Mouse (Mus musculus) bone marrow macrophage, adult 2 months (primary cell): ENCODE data around the gene Bcor. TPM values are rescaled to one million over a fixed set of nuclear protein-coding genes. Genes with fewer than 3 reads are reported as not detected.

Experiments used
- H3K27ac ChIP-seq: 2 replicates; pipeline ENCODE4 v1.5.1; 2012; ENCODE audit warnings: low read depth, low read length; ENCODE audit not compliant: insufficient read depth
- H3K4me1 ChIP-seq: 2 replicates; pipeline ENCODE4 v1.6.1; 2012; ENCODE audit warnings: low read length; ENCODE audit not compliant: control insufficient read depth, insufficient read depth
- H3K4me3 ChIP-seq: 2 replicates; pipeline ENCODE4 v1.5.1; 2012; ENCODE audit warnings: mild to moderate bottlenecking, low read length, moderate library complexity; ENCODE audit not compliant: insufficient read depth
- CTCF ChIP-seq: IDR thresholded peaks from 2 replicates; pipeline ENCODE4 v1.5.1; 2012; ENCODE audit warnings: low read depth, mild to moderate bottlenecking, low read length, moderate library complexity
- POLR2A ChIP-seq: IDR thresholded peaks from 2 replicates; pipeline ENCODE4 v1.6.1; 2012; ENCODE audit warnings: mild to moderate bottlenecking, low read depth, low read length, borderline replicate concordance
- polyA plus RNA-seq: library from polyadenylated mRNA; stranded (reverse); fragments of >200 nt; gene quantifications from 2 replicates; pipeline ENCODE4 v1.2.4, GENCODE M21; 2012; ENCODE audit not compliant: missing spikeins, insufficient read depth, insufficient read length

Gene Bcor
- polyA plus RNA-seq, 1 experiment: 11.4 TPM

DNA sequence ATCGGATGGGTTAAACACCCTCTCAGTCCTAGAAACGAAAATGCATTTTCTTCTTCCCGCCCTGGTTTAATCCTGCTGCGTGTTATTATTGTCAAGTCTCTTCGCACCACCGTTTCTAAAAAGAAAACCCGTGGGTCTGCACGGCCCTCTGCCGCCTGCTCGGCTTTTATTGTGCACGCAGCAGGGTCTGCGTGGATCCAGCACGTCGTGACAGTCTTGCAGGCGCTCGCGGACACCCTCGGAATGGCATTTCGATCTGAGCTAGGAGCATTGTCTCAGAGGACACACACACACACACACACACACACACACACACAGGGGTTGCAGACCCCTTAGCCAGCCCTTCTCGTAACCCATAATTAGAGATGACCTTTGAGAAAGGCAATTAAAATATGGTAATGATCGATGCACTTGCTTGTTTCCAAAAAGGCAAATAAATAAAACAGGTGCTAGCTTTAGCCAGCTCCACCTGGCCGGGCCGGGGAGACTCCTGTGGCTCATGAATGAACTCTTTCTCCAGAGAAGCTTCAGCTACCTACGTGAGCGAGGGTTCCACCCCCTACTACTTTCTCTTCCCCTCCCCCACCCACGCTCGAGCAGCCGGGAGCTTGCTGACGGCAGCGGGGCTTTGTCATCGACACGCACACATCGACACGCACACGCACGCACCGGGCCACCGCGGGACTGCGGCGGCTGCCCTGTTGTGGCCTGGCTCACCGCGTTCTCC is 8.7 kb downstream of the Bcor start:
- no peak for TF ChIP-seq POLR2A
- TF ChIP-seq CTCF: no peak
- peak overlapping the region; percentile 43 for H3K4me3 ChIP-seq
- H3K27ac ChIP-seq: no peak overlapping the region
- no peaks in the 10 kb centered on the region for H3K4me1 ChIP-seq

DNA sequence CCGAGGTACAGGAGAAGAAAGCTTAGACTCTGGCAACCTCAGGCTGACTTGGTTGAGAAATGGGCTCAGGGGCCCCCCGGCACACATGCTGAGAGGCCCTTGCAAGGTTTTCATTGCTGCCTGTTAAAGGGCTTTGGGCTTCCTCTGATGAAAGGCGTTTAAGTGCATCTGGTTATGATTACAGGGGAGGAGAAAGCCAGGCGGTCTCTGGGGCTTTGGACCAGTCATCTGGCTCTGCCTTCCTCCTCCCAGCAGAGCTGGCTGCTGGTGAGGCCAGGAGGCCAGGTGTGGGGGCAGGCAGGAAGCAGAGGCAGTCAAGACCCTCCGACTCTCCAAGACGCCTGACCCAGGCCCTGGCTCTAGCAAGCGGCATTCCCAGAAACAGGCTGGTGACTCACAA is 9.7 kb downstream of the Bcor start:
- H3K27ac ChIP-seq: no peak overlapping the region
- H3K4me3 ChIP-seq: no peak overlapping the region
- TF ChIP-seq POLR2A (no peak), CTCF (no peak)
- no peaks in the 10 kb centered on the region for H3K4me1 ChIP-seq

DNA sequence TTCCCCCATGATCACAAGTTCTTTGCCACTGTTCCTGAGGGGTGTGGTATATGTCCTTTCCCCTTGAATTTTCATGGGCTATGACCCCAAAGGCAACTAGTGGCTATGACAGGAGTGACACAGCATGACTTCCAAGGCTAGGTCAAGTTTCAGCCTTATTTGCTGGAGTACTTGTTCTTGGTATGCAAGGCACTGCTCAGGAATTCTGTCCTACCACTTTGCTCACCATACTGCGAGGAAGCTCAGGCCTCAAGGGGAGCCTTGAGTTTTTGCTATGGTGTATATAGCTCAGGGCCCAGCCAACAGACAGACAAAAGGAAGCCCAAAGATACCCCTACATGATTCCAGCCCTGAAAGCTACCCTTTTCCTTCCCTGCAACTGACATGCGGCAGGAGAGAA is 13.9 kb downstream of the Bcor start:
- no peak for TF ChIP-seq POLR2A
- no peak for TF ChIP-seq CTCF
- Histone ChIP-seq H3K27ac (no peak overlapping the region), H3K4me1 (no peaks in the 10 kb centered on the region), H3K4me3 (no peak overlapping the region)

DNA sequence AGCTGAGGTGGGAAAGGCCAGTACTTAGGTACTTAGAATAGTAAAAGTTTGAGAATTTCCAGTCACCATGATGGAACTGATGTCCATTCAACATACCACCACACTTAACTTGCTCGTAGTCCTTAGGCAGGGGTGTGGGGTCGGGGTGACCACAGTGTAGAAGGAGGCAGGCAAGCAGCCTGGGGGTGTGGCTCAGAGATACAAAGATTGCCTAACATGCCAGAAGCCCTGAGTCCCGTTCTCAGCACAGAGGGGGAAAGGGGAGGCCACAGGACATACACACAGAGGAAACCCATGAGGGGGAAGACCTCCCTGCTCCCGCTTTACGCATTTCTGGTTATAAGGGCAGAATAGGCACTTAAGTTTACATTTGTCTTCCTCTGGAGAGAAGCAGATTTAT is 17.3 kb downstream of the Bcor start:
- Histone ChIP-seq H3K4me1 (no peaks in the 10 kb centered on the region), H3K27ac (no peak overlapping the region), H3K4me3 (no peak overlapping the region)
- TF ChIP-seq CTCF (no peak), POLR2A (no peak)

DNA sequence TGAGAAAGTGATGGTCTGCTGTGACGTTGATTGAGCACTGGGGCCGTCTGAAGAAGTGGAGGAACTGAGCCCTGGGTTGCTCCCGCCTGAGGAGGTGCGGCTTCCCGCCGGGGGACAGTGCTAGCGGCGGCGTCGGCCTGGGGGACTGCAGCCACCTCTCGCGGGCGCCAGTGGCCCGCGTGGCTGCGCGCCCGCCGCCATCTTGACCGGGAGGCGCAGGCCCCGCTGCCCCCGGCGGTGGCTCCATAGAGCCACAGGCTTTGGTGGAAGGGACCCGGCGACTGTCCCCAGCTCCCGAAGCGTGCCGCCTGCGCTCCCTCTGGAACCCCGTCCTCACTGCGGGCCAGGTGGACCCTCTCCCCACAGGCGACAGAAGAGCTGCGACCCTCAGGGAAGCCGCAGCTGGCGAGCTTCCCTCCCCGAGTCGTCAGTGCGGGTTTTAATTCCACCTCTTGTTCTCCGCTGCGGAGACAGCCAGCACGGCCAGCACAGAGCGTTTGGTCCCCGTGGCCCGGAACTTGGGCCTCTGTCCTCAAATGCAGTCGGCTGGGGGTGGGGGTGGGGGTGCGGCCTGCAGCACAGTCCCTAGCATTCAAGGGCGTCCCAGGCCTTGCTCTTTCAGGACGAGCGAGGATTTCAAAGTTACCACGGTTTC is 19.9 kb downstream of the Bcor start:
- H3K4me3 ChIP-seq: no peak overlapping the region
- no peak for TF ChIP-seq POLR2A
- H3K4me1 ChIP-seq: peaks cover 3% of the 10 kb centered on the region; the same call in 1 of the 2 replicates
- H3K27ac ChIP-seq: no peak overlapping the region

DNA sequence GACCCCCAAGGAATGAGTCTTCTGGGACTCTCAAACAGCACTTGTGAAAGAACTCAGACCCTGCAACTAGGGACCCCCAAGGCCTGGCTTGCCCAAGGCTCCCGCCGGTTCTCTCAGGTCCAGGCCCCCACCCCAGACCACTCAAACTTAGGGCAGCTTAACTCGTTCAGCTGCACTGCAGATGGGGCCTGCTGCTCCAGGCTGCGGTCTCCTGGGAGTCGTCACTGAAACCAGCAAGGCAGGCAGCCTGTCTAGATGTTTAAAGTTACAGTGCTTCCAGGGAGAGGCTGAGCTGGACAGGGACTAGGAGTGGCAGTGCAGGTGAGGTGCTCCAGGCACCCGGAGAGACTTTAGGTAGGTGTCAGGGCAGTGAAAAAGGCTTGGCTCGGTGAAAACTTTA is 21.9 kb downstream of the Bcor start:
- TF ChIP-seq CTCF (no peak), POLR2A (no peak)
- Histone ChIP-seq H3K4me1 (peaks cover 7% of the 10 kb centered on the region), H3K27ac (no peak overlapping the region), H3K4me3 (no peak overlapping the region)

DNA sequence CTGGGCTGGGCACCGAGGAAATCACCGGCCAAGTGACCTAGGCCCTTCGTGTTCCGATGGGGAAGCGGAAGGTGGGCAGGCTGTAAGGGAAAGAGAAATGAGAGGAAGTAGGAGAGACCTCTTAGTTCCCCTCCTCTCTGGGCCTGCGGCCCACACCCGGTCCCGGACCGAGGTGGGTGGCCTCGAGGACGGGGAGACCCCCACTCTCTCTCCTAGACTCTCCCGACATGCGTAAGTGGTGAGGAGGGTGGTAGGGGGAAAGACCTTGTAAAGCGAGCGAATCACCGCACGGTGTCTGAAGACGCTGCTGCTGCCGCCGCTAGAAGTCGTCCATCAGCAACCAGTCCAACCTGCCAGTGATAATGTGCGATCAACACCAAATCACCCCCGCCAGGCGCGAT is 23.0 kb downstream of the Bcor start:
- peak overlapping the region; percentile 86 for H3K27ac ChIP-seq
- H3K4me1 ChIP-seq: peaks cover 7% of the 10 kb centered on the region
- H3K4me3 ChIP-seq: peak overlapping the region; percentile 55
- no peak for TF ChIP-seq POLR2A
- no peak for TF ChIP-seq CTCF

DNA sequence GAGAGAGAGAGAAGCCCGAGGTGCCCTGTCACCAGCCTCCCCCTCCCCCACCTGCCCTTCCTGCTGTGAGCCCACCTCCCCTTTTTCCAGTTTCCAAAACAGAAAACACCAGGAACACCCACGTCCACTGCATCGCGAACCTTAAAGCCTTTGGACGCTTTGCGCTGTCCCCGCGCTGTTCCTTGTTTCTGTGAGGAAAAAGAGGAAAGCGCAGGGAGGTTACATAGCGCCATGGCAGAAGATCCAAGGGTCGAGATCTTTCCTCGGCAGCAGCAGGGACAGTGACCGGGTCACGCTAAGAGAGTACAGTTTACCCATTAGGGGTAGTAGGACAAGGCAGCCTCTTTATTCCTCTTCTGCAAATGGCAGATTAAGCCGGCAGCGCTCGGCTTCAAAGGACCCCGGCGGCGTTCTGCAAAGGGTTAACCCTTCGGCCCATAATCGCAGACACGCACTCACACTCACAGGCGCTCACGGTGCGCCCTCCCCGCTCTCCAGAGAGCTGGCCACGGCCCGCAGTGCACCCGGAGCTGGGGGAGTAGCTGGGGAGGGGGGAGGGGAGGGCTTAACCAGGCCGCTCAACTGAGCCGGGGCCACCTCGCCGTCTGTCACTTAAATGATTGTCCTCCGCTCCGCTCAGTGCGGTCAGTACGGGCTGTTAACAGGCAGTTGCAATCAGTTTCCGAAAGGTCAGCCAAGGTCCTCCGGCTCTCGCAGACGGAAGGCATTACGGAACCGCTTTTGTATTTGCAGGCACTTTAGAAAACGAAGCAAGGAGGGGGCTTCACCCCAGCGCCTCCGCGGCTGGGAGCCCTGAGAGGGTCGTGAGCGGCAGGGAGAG is 23.7 kb downstream of the Bcor start:
- TF ChIP-seq CTCF (no peak), POLR2A (no peak)
- H3K27ac ChIP-seq: peak overlapping the region; percentile 86
- peak overlapping the region; percentile 55 for H3K4me3 ChIP-seq
- peaks cover 7% of the 10 kb centered on the region for H3K4me1 ChIP-seq

DNA sequence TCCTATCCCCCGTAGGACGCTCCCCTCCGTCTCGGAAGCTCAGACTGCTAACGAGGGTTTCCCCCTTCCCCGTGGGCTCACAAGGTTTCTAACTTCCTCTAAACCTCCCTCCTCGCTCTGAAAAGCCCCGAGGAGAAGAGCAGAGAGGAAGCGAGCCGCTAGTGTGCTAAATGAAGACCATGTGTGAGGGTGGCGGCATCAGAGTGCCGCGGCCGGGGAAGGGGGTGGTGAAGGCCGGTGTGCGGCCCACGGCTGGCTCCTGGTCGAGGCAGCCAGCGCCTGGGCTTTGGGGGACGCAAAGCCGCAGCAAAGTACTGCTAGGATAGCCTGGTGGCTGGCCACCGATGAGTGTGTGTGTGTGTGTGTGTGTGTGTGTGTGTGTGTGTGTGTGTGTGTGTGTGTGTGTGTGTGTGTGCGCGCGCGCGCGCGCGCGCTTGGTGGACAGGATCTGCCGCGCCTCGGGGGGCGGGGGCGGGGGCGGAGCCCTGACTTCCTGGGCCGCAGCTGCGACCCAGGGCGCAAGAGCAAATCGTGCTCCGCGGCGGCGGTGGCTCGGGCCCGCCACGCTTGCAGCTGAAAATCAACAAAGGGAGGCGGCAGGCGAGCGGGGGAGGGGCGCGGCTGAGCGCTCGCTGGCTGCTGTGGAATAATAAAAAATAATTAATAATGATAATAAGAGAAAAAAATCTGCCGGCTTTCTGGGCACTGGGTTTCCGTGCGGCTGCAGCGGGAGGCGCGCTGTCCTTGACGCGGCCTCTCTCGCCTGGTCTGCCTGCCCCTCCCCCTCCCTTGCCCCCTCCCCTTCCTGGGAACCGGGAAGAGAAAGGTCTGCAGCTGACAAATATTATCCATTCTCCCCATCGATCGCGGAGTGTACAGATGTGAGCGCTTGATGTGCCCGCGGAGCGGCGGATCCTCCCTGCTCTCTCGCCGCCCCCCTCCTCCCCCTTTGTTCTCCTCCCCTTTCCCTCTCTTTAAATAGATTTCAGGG is 24.7 kb downstream of the Bcor start:
- Histone ChIP-seq H3K4me3 (peak overlapping the region; percentile 55), H3K27ac (peak overlapping the region; percentile 95), H3K4me1 (peaks cover 7% of the 10 kb centered on the region)
- TF ChIP-seq CTCF: no peak
- no peak for TF ChIP-seq POLR2A
